Mouse (Mus musculus): Measurements from ENCODE around the gene Iffo1. TPM values are rescaled to one million over a fixed set of nuclear protein-coding genes. Genes with fewer than 3 reads are reported as not detected.
"Not testable (repeated sequence)": the region's sequence is repeated elsewhere in the genome, so short reads cannot be mapped to it uniquely, and the experiment has no call there.

Gene Iffo1
- polyA plus RNA-seq, 1 experiment from 2014 or later = 10.3 TPM

GRCm38 (mm10) chr6:125160854-125161760 lies 16.1 kb downstream of the Iffo1 start:
- Histone ChIP-seq H3K9me3 (ENCODE audit: control insufficient read depth, low read length) (no peaks in the 10 kb centered on the region), H3K27me3 (ENCODE audit: control insufficient read depth, insufficient read depth, low read length) (no peaks in the 10 kb centered on the region), H3K27ac (ENCODE audit: low read depth, low read length) (0 out of 2 replicates have a peak overlapping the region, but pooled peaks have one; percentile 24), H3K4me3 (ENCODE audit: low read depth, low read length) (no peak overlapping the region), H3K36me3 (ENCODE audit: control insufficient read depth, insufficient read depth, low read length) (peaks cover 12% of the 10 kb centered on the region), H3K4me1 (replicated peaks; ENCODE audit: control insufficient read depth, insufficient read depth, low read length) (peaks cover 12% of the 10 kb centered on the region), H3K9ac (ENCODE audit: low read depth, low read length) (no peak overlapping the region), H3K4me2 (replicated peaks; ENCODE audit: low read depth, low read length) (no peak overlapping the region)
- 18% methylated on average over 22 of the region's 22 CpGs for WGBS
- DNase-seq (ENCODE audit: low spot score) = peak; percentile 59
- no peak for ATAC-seq (ENCODE audit: low FRiP score)

GRCm38 (mm10) chr6:125161971-125162370 lies 16.9 kb downstream of the Iffo1 start:
- H3K4me3 ChIP-seq (ENCODE audit: low read depth, low read length); H3K4me2 ChIP-seq (replicated peaks; ENCODE audit: low read depth, low read length): not testable (repeated sequence)
- WGBS = 9% methylated on average over 3 of the region's 5 CpGs

GRCm38 (mm10) chr6:125162615-125163305 lies 17.7 kb downstream of the Iffo1 start:
- H3K36me3 ChIP-seq (ENCODE audit: control insufficient read depth, insufficient read depth, low read length) = peaks cover 15% of the 10 kb centered on the region
- not testable (repeated sequence) for H3K4me3 ChIP-seq (ENCODE audit: low read depth, low read length); DNase-seq (ENCODE audit: low spot score); H3K27me3 ChIP-seq (ENCODE audit: control insufficient read depth, insufficient read depth, low read length); ATAC-seq (ENCODE audit: low FRiP score); H3K9me3 ChIP-seq (ENCODE audit: control insufficient read depth, low read length); H3K27ac ChIP-seq (ENCODE audit: low read depth, low read length); H3K4me2 ChIP-seq (replicated peaks; ENCODE audit: low read depth, low read length); H3K9ac ChIP-seq (ENCODE audit: low read depth, low read length)
- WGBS = 76% methylated on average over 11 of the region's 16 CpGs
- peaks cover 26% of the 10 kb centered on the region for H3K4me1 ChIP-seq (replicated peaks; ENCODE audit: control insufficient read depth, insufficient read depth, low read length)

More at GRCm38 (mm10) chr6:125161971-125162370, 16.9 kb downstream of the Iffo1 start:
- ATAC-seq (ENCODE audit: low FRiP score); H3K9me3 ChIP-seq (ENCODE audit: control insufficient read depth, low read length); H3K27ac ChIP-seq (ENCODE audit: low read depth, low read length); H3K9ac ChIP-seq (ENCODE audit: low read depth, low read length); H3K27me3 ChIP-seq (ENCODE audit: control insufficient read depth, insufficient read depth, low read length): not testable (repeated sequence)
- peaks cover 20% of the 10 kb centered on the region for H3K4me1 ChIP-seq (replicated peaks; ENCODE audit: control insufficient read depth, insufficient read depth, low read length)
- peak; percentile 80 for DNase-seq (ENCODE audit: low spot score)
- peaks cover 12% of the 10 kb centered on the region for H3K36me3 ChIP-seq (ENCODE audit: control insufficient read depth, insufficient read depth, low read length)

GRCm38 (mm10) chr6:125163801-125164657 lies 19.0 kb downstream of the Iffo1 start:
- Histone ChIP-seq H3K4me3 (ENCODE audit: low read depth, low read length) (peak overlapping the region; percentile 94), H3K27me3 (ENCODE audit: control insufficient read depth, insufficient read depth, low read length) (no peaks in the 10 kb centered on the region), H3K27ac (ENCODE audit: low read depth, low read length) (peak overlapping the region; percentile 91), H3K4me2 (replicated peaks; ENCODE audit: low read depth, low read length) (peak overlapping the region; percentile 95), H3K9ac (ENCODE audit: low read depth, low read length) (peak overlapping the region; percentile 98), H3K36me3 (ENCODE audit: control insufficient read depth, insufficient read depth, low read length) (peaks cover 11% of the 10 kb centered on the region), H3K9me3 (ENCODE audit: control insufficient read depth, low read length) (no peaks in the 10 kb centered on the region), H3K4me1 (replicated peaks; ENCODE audit: control insufficient read depth, insufficient read depth, low read length) (peaks cover 26% of the 10 kb centered on the region)
- DNase-seq (ENCODE audit: low spot score) (peak; percentile 48), ATAC-seq (ENCODE audit: low FRiP score) (no peak)
- WGBS = 7% methylated on average over 20 of the region's 20 CpGs

- H3K9ac ChIP-seq (ENCODE audit: low read depth, low read length) = peak overlapping the region; percentile 98
- H3K4me1 ChIP-seq (replicated peaks; ENCODE audit: control insufficient read depth, insufficient read depth, low read length) = peaks cover 26% of the 10 kb centered on the region
- WGBS = under 1% methylated on average over 39 of the region's 39 CpGs
- peak overlapping the region; percentile 91 for H3K27ac ChIP-seq (ENCODE audit: low read depth, low read length)
- ATAC-seq (ENCODE audit: low FRiP score) = peak; percentile 48
- peak overlapping the region; percentile 94 for H3K4me3 ChIP-seq (ENCODE audit: low read depth, low read length)
- DNase-seq (ENCODE audit: low spot score) = peak; percentile 88
- no peaks in the 10 kb centered on the region for H3K9me3 ChIP-seq (ENCODE audit: control insufficient read depth, low read length)
- peaks cover 10% of the 10 kb centered on the region for H3K36me3 ChIP-seq (ENCODE audit: control insufficient read depth, insufficient read depth, low read length)
- H3K27me3 ChIP-seq (ENCODE audit: control insufficient read depth, insufficient read depth, low read length) = no peaks in the 10 kb centered on the region
- H3K4me2 ChIP-seq (replicated peaks; ENCODE audit: low read depth, low read length) = peak overlapping the region; percentile 95
These were observed 19.8 kb downstream of the Iffo1 start for GRCm38 (mm10) chr6:125164672-125165327.

- under 1% methylated on average over 35 of the region's 36 CpGs for WGBS
These were observed 20.4 kb downstream of the Iffo1 start for GRCm38 (mm10) chr6:125165328-125165891.

GRCm38 (mm10) chr6:125166051-125166751 lies 21.2 kb downstream of the Iffo1 start, which contains the start of gene Gapdh:
Gene Gapdh (minus strand): TSS chr6:125166467.
- Histone ChIP-seq H3K4me1 (replicated peaks; ENCODE audit: control insufficient read depth, insufficient read depth, low read length) (peaks cover 26% of the 10 kb centered on the region), H3K36me3 (ENCODE audit: control insufficient read depth, insufficient read depth, low read length) (peaks cover 10% of the 10 kb centered on the region)

More at GRCm38 (mm10) chr6:125165328-125165891, 20.4 kb downstream of the Iffo1 start:
- peaks cover 26% of the 10 kb centered on the region for H3K4me1 ChIP-seq (replicated peaks; ENCODE audit: control insufficient read depth, insufficient read depth, low read length)
- H3K4me2 ChIP-seq (replicated peaks; ENCODE audit: low read depth, low read length) = peak overlapping the region; percentile 95
- peak overlapping the region; percentile 98 for H3K9ac ChIP-seq (ENCODE audit: low read depth, low read length)
- H3K4me3 ChIP-seq (ENCODE audit: low read depth, low read length) = peak overlapping the region; percentile 94
- no peaks in the 10 kb centered on the region for H3K9me3 ChIP-seq (ENCODE audit: control insufficient read depth, low read length)
- peak; percentile 96 for DNase-seq (ENCODE audit: low spot score)
- peaks cover 10% of the 10 kb centered on the region for H3K36me3 ChIP-seq (ENCODE audit: control insufficient read depth, insufficient read depth, low read length)
- H3K27ac ChIP-seq (ENCODE audit: low read depth, low read length) = peak overlapping the region; percentile 91
- peak; percentile 91 for ATAC-seq (ENCODE audit: low FRiP score)
- H3K27me3 ChIP-seq (ENCODE audit: control insufficient read depth, insufficient read depth, low read length) = no peaks in the 10 kb centered on the region

More at GRCm38 (mm10) chr6:125166051-125166751, 21.2 kb downstream of the Iffo1 start, which contains the start of gene Gapdh:
- peak; percentile 67 for DNase-seq (ENCODE audit: low spot score)
- Histone ChIP-seq H3K9ac (ENCODE audit: low read depth, low read length) (peak within 1 kb of the TSS; percentile 98), H3K4me3 (ENCODE audit: low read depth, low read length) (peak within 1 kb of the TSS; percentile 94), H3K4me2 (replicated peaks; ENCODE audit: low read depth, low read length) (peak within 1 kb of the TSS; percentile 95), H3K27me3 (ENCODE audit: control insufficient read depth, insufficient read depth, low read length) (no peaks in the 10 kb centered on the region), H3K27ac (ENCODE audit: low read depth, low read length) (peak within 1 kb of the TSS; percentile 91), H3K9me3 (ENCODE audit: control insufficient read depth, low read length) (no peaks in the 10 kb centered on the region)
- ATAC-seq (ENCODE audit: low FRiP score) = peak; percentile 17; the same call in 1 of the 2 replicates
- under 1% methylated on average over 18 of the region's 18 CpGs for WGBS
